In genomic region chr16:38346529-38347325, GRCm38 (mm10) we compare ENCODE assay signal across 8 mouse cellular contexts. TPM values are rescaled to one million over a fixed set of nuclear protein-coding genes. Genes with fewer than 3 reads are reported as not detected.
A peak's percentile ranks its signal among the peaks of the same experiment; 100 is the strongest.
DNase-seq lines count a peak whose midpoint lies in the region; ATAC-seq and TF ChIP-seq lines count a peak whose summit lies in the region.

Gene Cox17 (plus strand): TSS chr16:38346991.
Gene Gm21987 (plus strand): TSS chr16:38347040.

- H3K9ac ChIP-seq in forebrain, embryonic 12.5 days = peak within 1 kb of the TSS; percentile 80
- peak within 1 kb of the TSS; percentile 77 for H3K9ac ChIP-seq in heart, postnatal 0 days (replicated peaks; ENCODE audit: low read depth, low read length)
- H3K9ac ChIP-seq in liver, embryonic 16.5 days (ENCODE audit: low read depth, low read length) = peak within 1 kb of the TSS; percentile 95
- peak within 1 kb of the TSS; percentile 82 for H3K9ac ChIP-seq in neural tube, embryonic 13.5 days

- H3K36me3 ChIP-seq in E14TG2a.4 (ENCODE audit: insufficient read depth, low read length) = peaks cover 34% of the 10 kb centered on the region
- H3K36me3 ChIP-seq in forebrain, embryonic 12.5 days (replicated peaks) = peaks cover 27% of the 10 kb centered on the region
- H3K36me3 ChIP-seq in heart, postnatal 0 days (replicated peaks; ENCODE audit: control insufficient read depth, insufficient read depth, low read length) = peaks cover 9% of the 10 kb centered on the region; the same call in 1 of the 2 replicates
- H3K36me3 ChIP-seq in liver, embryonic 16.5 days (ENCODE audit: control insufficient read depth, insufficient read depth) = peaks cover 26% of the 10 kb centered on the region
- H3K36me3 ChIP-seq in neural tube, embryonic 13.5 days = peaks cover 27% of the 10 kb centered on the region
- no peaks in the 10 kb centered on the region; the same call in 1 of the 2 replicates for H3K36me3 ChIP-seq in testis, adult 2 months (ENCODE audit: control insufficient read depth, insufficient read depth, low read length)

- H3K27me3 ChIP-seq in E14TG2a.4 (ENCODE audit: insufficient read depth, low read length) = no peaks in the 10 kb centered on the region
- no peaks in the 10 kb centered on the region for H3K27me3 ChIP-seq in forebrain, embryonic 12.5 days
- H3K27me3 ChIP-seq in heart, postnatal 0 days (ENCODE audit: control insufficient read depth, insufficient read depth, low read length) = no peaks in the 10 kb centered on the region
- H3K27me3 ChIP-seq in liver, embryonic 16.5 days (ENCODE audit: control insufficient read depth, insufficient read depth, low read depth, low read length) = no peaks in the 10 kb centered on the region
- no peaks in the 10 kb centered on the region for H3K27me3 ChIP-seq in neural tube, embryonic 13.5 days
- no peaks in the 10 kb centered on the region for H3K27me3 ChIP-seq in testis, adult 2 months (ENCODE audit: control insufficient read depth, insufficient read depth, low read length)

- TF ChIP-seq CTCF in E14TG2a.4 (conservative IDR thresholded peaks at IDR 0.05; ENCODE audit: low read length) = no peak
- no peak for TF ChIP-seq CTCF in heart, postnatal 0 days (IDR thresholded peaks at IDR 0.05; ENCODE audit: low read depth)
- TF ChIP-seq CTCF in testis, adult 2 months (IDR thresholded peaks at IDR 0.05; ENCODE audit: control insufficient read depth, insufficient read depth, insufficient replicate concordance, low read depth, low read length) = no peak

- H3K4me1 ChIP-seq in E14TG2a.4 (replicated peaks; ENCODE audit: low read depth, low read length) = peaks cover 31% of the 10 kb centered on the region
- H3K4me1 ChIP-seq in forebrain, embryonic 12.5 days = peaks cover 14% of the 10 kb centered on the region
- peaks cover 22% of the 10 kb centered on the region for H3K4me1 ChIP-seq in heart, postnatal 0 days (ENCODE audit: control insufficient read depth, insufficient read depth)
- peaks cover 40% of the 10 kb centered on the region for H3K4me1 ChIP-seq in liver, embryonic 16.5 days (ENCODE audit: control insufficient read depth, low read depth, low read length)
- peaks cover 17% of the 10 kb centered on the region for H3K4me1 ChIP-seq in neural tube, embryonic 13.5 days (replicated peaks)
- H3K4me1 ChIP-seq in testis, adult 2 months (ENCODE audit: control insufficient read depth, insufficient read depth, low read length) = peaks cover 6% of the 10 kb centered on the region

- peak; percentile 80 for TF ChIP-seq EP300 in heart, postnatal 0 days (IDR thresholded peaks at IDR 0.05; ENCODE audit: low read depth)

- DNase-seq in c-Kit-positive CD71-positive TER-119-positive erythroid progenitor cells, embryonic 14.5 days (ENCODE audit: low spot score) = peak; percentile 91
- peak; percentile 97 for DNase-seq in heart, postnatal 0 days (ENCODE audit: low spot score)
- DNase-seq in kidney, postnatal 4 days = peak; percentile 91 to 95

- H3K27ac ChIP-seq in forebrain, embryonic 12.5 days = peak within 1 kb of the TSS; percentile 85
- H3K27ac ChIP-seq in heart, postnatal 0 days (ENCODE audit: low read depth) = peak within 1 kb of the TSS; percentile 94
- H3K27ac ChIP-seq in liver, embryonic 16.5 days (ENCODE audit: low read length) = peak within 1 kb of the TSS; percentile 91
- H3K27ac ChIP-seq in neural tube, embryonic 13.5 days (replicated peaks) = peak within 1 kb of the TSS; percentile 89
- peak within 1 kb of the TSS; percentile 86 for H3K27ac ChIP-seq in testis, adult 2 months (ENCODE audit: control insufficient read depth, insufficient read depth, low read depth, low read length)

- peak within 1 kb of the TSS; percentile 98 for H3K4me3 ChIP-seq in E14TG2a.4 (replicated peaks; ENCODE audit: low read length)
- peak within 1 kb of the TSS; percentile 80 for H3K4me3 ChIP-seq in forebrain, embryonic 12.5 days (replicated peaks)
- peak within 1 kb of the TSS; percentile 67 for H3K4me3 ChIP-seq in heart, postnatal 0 days (ENCODE audit: low read depth, low read length)
- H3K4me3 ChIP-seq in liver, embryonic 16.5 days (ENCODE audit: low read depth, low read length) = peak within 1 kb of the TSS; percentile 96
- peak within 1 kb of the TSS; percentile 83 for H3K4me3 ChIP-seq in neural tube, embryonic 13.5 days
- peak within 1 kb of the TSS; percentile 96 for H3K4me3 ChIP-seq in testis, adult 2 months (ENCODE audit: control insufficient read depth, low read depth, low read length)

- H3K4me2 ChIP-seq in forebrain, embryonic 12.5 days = peak within 1 kb of the TSS; percentile 65
- peak within 1 kb of the TSS; percentile 79 for H3K4me2 ChIP-seq in heart, postnatal 0 days (ENCODE audit: low read depth, low read length)
- peak within 1 kb of the TSS; percentile 80 for H3K4me2 ChIP-seq in liver, embryonic 16.5 days (ENCODE audit: low read depth, low read length)
- peak within 1 kb of the TSS; percentile 71 for H3K4me2 ChIP-seq in neural tube, embryonic 13.5 days

- TF ChIP-seq POLR2A in testis, adult 2 months (IDR thresholded peaks at IDR 0.05; ENCODE audit: control insufficient read depth, low read depth, low read length) = peak; percentile 85

- WGBS in forebrain, embryonic 12.5 days = 2% methylated on average over 35 of the region's 35 CpGs
- 2% methylated on average over 35 of the region's 35 CpGs for WGBS in heart, postnatal 0 days
- 2% methylated on average over 35 of the region's 35 CpGs for WGBS in liver, embryonic 16.5 days (ENCODE audit: insufficient replicate concordance)
- WGBS in neural tube, embryonic 13.5 days = 3% methylated on average over 35 of the region's 35 CpGs

- ATAC-seq in forebrain, embryonic 12.5 days (ENCODE audit: low FRiP score) = peak; percentile 97
- peak; percentile 86 for ATAC-seq in heart, postnatal 0 days (ENCODE audit: insufficient read depth, low read depth)
- peak; percentile 94 for ATAC-seq in liver, embryonic 16.5 days (ENCODE audit: low read depth)
- ATAC-seq in neural tube, embryonic 13.5 days (ENCODE audit: low read depth) = peak; percentile 97

- H3K9me3 ChIP-seq in E14TG2a.4 (ENCODE audit: low read length) = no peaks in the 10 kb centered on the region
- H3K9me3 ChIP-seq in forebrain, embryonic 12.5 days = no peaks in the 10 kb centered on the region
- no peaks in the 10 kb centered on the region for H3K9me3 ChIP-seq in heart, postnatal 0 days (replicated peaks; ENCODE audit: control insufficient read depth, low read length)
- no peaks in the 10 kb centered on the region for H3K9me3 ChIP-seq in liver, embryonic 16.5 days (replicated peaks; ENCODE audit: control insufficient read depth, low read length)
- no peaks in the 10 kb centered on the region for H3K9me3 ChIP-seq in neural tube, embryonic 13.5 days

RNA-seq across cellular contexts. Expression of gene Cox17, which starts in this region (rescaled TPM):
- 141 and 144 TPM in 2 replicates for polyA plus RNA-seq in forebrain, embryonic 12.5 days (2016; fragmentation: Nextera tagmentation; extraction: Ambion mirVana)
- total RNA-seq in heart, postnatal 0 days (2014; rRNA removed; ENCODE audit: low replicate concordance) = 84.7 and 177 TPM in 2 replicates
- polyA plus RNA-seq in heart, postnatal 0 days (2015; fragmentation: Nextera tagmentation; extraction: Ambion mirVana) = 579 and 627 TPM in 2 replicates
- 209 and 258 TPM in 2 replicates for polyA plus RNA-seq in liver, embryonic 16.5 days (2015; fragmentation: Nextera tagmentation; extraction: Ambion mirVana)
- 92.1 and 104 TPM in 2 replicates for polyA plus RNA-seq in neural tube, embryonic 13.5 days (2015; fragmentation: Nextera tagmentation; extraction: Ambion mirVana)
- 53.2 and 68.3 TPM in 2 replicates for polyA plus RNA-seq in testis, adult 2 months (2012; rRNA removed)

RNA-seq across cellular contexts. Expression of gene Gm21987, which starts in this region (rescaled TPM):
- not detected in 2 replicates for polyA plus RNA-seq in forebrain, embryonic 12.5 days (2016; fragmentation: Nextera tagmentation; extraction: Ambion mirVana)
- total RNA-seq in heart, postnatal 0 days (2014; rRNA removed; ENCODE audit: low replicate concordance) = not detected in 2 replicates
- polyA plus RNA-seq in heart, postnatal 0 days (2015; fragmentation: Nextera tagmentation; extraction: Ambion mirVana) = 5.1 and 6.2 TPM in 2 replicates
- polyA plus RNA-seq in liver, embryonic 16.5 days (2015; fragmentation: Nextera tagmentation; extraction: Ambion mirVana) = not detected in 2 replicates
- polyA plus RNA-seq in neural tube, embryonic 13.5 days (2015; fragmentation: Nextera tagmentation; extraction: Ambion mirVana) = not detected in 2 replicates
- not detected in 2 replicates for polyA plus RNA-seq in testis, adult 2 months (2012; rRNA removed)

Comparison
In these comparisons a context has a peak if more than half of its experiments do, and no peak if none do; other contexts are left out.
1. Peak in every context shown above with its lines: DNase-seq, ATAC-seq, H3K4me3 ChIP-seq and H3K27ac ChIP-seq.